Mouse (Mus musculus) midbrain, embryonic 10.5 days (tissue): Measurements from ENCODE around the gene Bex6. TPM values are rescaled to one million over a fixed set of nuclear protein-coding genes. Genes with fewer than 3 reads are reported as not detected.

ENCODE experiments used
- DNase-seq: peaks from one replicate; pipeline ENCODE4 v3.0.0-alpha.2; 2017; ENCODE audit warnings: low spot score
- H3K27ac ChIP-seq: fragments of 300-500 bp; sonication (generic); replicated peaks from 2 replicates; pipeline ENCODE4 v1.5.1; 2016; ENCODE audit warnings: mild to moderate bottlenecking
- H3K27me3 ChIP-seq: fragments of 300-500 bp; sonication (generic); 2 replicates; pipeline ENCODE4 v1.6.1; 2016; ENCODE audit warnings: low read depth, mild to moderate bottlenecking; ENCODE audit not compliant: poor library complexity, severe bottlenecking
- H3K36me3 ChIP-seq: fragments of 300-500 bp; sonication (generic); 2 replicates; pipeline ENCODE4 v1.6.1; 2016; ENCODE audit warnings: mild to moderate bottlenecking, moderate library complexity
- H3K4me1 ChIP-seq: fragments of 300-500 bp; sonication (generic); 2 replicates; pipeline ENCODE4 v1.6.1; 2016
- H3K4me3 ChIP-seq: fragments of 300-500 bp; sonication (generic); 2 replicates; pipeline ENCODE4 v1.5.1; 2016; ENCODE audit warnings: mild to moderate bottlenecking, moderate library complexity
- H3K9me3 ChIP-seq: fragments of 300-500 bp; sonication (generic); replicated peaks from 2 replicates; pipeline ENCODE4 v1.6.1; 2016; ENCODE audit warnings: mild to moderate bottlenecking
- WGBS: fragments of 180-500 bp; shearing (Covaris S2); methylation state at CpG from one replicate; pipeline ENCODE4 v1.1.7; 2016; 5-methylcytosine and 5-hydroxymethylcytosine counted together
- polyA plus RNA-seq: library from polyadenylated mRNA; unstranded; fragments of >200 nt; fragmentation: Nextera tagmentation; extraction: Ambion mirVana; gene quantifications from 2 replicates; pipeline ENCODE4 v1.2.1, GENCODE M21; 2016

Bex6 gene
- polyA plus RNA-seq, 1 experiment from 2014 or later, result not detected

DNA sequence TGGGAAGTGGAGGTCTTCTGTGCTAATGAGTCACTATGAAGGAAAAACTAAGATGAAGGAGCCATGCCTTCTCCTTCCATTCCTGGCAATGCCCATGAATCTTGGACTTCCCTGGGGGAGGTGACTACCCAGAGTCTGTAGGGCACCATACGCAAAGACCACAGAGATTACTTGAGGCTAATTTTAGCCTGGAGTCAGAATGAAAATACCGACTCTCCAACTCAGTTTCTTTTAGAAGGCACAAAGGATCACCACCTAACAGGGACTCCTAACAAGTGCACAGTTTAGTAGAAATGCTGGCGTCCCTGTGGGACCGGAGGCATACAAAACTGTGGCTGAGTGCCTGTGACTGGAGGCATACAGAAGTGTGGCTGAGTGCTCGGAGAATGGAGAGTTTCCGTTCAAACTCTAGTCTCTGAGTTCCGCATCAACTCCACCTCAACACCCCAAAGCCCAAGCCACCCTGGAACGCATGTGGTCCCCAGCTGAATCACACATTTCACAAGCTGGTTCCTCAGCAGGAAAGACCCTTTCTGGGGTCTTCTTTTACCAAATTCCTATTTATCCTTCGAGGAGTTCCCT lies 18.8 kb upstream of the Bex6 start:
- no peaks in the 10 kb centered on the region for H3K36me3 ChIP-seq
- H3K9me3 ChIP-seq, result no peaks in the 10 kb centered on the region
- no peak for DNase-seq
- WGBS, result 94% methylated on average over 9 of the region's 9 CpGs
- H3K27me3 ChIP-seq, result peaks cover 25% of the 10 kb centered on the region
- H3K27ac ChIP-seq, result no peak overlapping the region
- peaks cover 10% of the 10 kb centered on the region for H3K4me1 ChIP-seq
- H3K4me3 ChIP-seq, result no peak overlapping the region

- WGBS, result 80% methylated on average over 4 of the region's 4 CpGs
- Histone ChIP-seq H3K27me3 (peaks cover 27% of the 10 kb centered on the region), H3K4me1 (peaks cover 10% of the 10 kb centered on the region), H3K9me3 (no peaks in the 10 kb centered on the region), H3K4me3 (no peak overlapping the region), H3K27ac (no peak overlapping the region), H3K36me3 (no peaks in the 10 kb centered on the region)
- no peak for DNase-seq
Measured at GRCm38 (mm10) chr16:32163392-32163791, 16.2 kb upstream of the Bex6 start.

DNA sequence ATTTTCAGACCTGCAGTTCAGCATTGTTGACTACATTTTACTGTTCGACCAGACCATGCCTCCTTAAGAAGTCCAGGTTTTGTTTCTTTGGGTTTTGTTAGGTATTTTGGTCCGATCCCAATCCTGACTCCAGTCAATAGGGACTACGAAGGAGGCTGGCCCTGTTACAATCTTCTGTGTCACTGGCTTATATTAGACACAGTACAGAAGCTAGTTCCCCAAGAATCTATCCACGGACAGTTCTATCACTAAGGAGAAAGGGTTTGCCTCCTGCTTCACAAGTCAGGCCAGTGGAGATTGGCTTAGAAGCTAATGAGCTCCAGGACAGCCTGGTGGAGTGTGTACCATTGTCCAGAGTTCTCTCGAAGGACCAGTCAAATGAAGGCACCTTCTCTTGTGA lies 15.7 kb upstream of the Bex6 start:
- Histone ChIP-seq H3K4me1 (peaks cover 10% of the 10 kb centered on the region), H3K9me3 (no peaks in the 10 kb centered on the region), H3K27ac (no peak overlapping the region), H3K36me3 (no peaks in the 10 kb centered on the region), H3K4me3 (no peak overlapping the region), H3K27me3 (peaks cover 27% of the 10 kb centered on the region)
- WGBS, result 93% methylated on average over 5 of the region's 5 CpGs
- DNase-seq, result no peak

DNA sequence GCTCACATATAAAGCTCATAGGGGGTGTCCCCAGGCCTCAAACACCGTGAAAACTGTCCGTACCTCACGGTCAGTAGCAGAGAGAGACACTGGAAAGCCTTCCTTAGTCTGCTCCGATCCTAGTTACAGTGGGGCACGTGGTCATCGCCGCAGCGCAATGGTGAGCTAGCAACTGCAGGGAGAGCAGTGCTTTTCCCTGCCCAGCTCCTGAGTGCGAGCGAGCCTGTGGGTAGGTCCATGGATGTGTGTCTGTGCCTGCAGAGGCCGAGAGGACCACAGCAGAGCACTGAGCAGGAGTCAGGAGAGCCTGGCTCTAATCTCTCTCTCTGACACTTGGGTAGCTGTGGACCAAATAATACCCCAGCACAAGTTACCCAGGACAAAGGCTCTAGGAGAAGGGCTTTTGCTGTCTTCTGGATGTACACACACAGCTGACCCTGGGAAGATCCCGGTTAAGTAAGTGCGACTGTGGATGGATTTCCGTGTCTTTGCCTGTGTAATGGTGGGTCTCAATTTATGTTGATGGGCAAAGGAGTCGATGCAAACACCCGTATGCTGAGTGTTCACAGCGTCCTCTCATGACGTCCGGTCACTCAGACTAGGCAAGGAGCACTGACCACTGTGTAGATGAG lies 15.1 kb upstream of the Bex6 start:
- peak overlapping the region; percentile 52 for H3K4me3 ChIP-seq
- WGBS, result 76% methylated on average over 19 of the region's 19 CpGs

DNA sequence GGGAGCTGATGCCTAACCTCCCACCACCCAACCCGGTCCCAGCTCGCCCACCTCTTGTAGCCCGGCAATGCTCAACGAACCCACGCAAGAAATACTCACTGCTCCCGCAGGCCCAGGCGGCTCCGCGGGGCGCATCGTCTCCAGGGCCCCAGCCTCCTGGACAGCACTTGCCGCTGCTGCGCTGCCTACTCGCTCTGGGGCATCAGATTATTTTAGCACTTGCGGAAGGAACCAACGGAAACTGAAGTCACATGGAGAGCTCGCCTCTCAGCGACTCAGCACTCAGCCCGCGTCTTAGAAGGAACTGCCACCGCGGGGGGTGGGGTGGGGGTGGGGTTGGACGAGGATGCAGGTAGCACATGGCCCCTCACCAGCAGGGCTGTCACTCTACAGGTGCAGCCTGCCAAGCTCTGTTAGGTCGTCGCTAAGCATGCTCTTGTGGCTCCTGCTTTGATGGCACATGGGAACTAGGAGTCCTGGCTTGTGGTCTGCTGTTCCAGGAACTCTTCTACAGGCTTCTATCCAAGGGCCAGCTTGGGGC lies 14.3 kb upstream of the Bex6 start, which contains the start of gene Nrros:
Nrros (minus strand) TSS at position 314 of the 541 bp plus-strand sequence.
- Histone ChIP-seq H3K4me1 (peaks cover 10% of the 10 kb centered on the region), H3K9me3 (no peaks in the 10 kb centered on the region), H3K4me3 (peak within 1 kb of the TSS; percentile 52), H3K36me3 (no peaks in the 10 kb centered on the region), H3K27ac (peak within 1 kb of the TSS; percentile 71; the same call in 1 of the 2 replicates), H3K27me3 (peaks cover 27% of the 10 kb centered on the region)
- WGBS, result 3% methylated on average over 25 of the region's 25 CpGs
- DNase-seq, result peak; percentile 29

More for the DNA sequence above, 15.1 kb upstream of the Bex6 start:
- Histone ChIP-seq H3K27ac (peak overlapping the region; percentile 71; the same call in 1 of the 2 replicates), H3K27me3 (peaks cover 27% of the 10 kb centered on the region), H3K4me1 (peaks cover 10% of the 10 kb centered on the region), H3K9me3 (no peaks in the 10 kb centered on the region), H3K36me3 (no peaks in the 10 kb centered on the region)
- DNase-seq, result no peak

- H3K4me3 ChIP-seq, result no peak overlapping the region
- no peak for DNase-seq
- peaks cover 10% of the 10 kb centered on the region for H3K4me1 ChIP-seq
- no peak overlapping the region for H3K27ac ChIP-seq
- WGBS, result 93% methylated on average over 4 of the region's 4 CpGs
- H3K9me3 ChIP-seq, result no peaks in the 10 kb centered on the region
- H3K27me3 ChIP-seq, result peaks cover 27% of the 10 kb centered on the region
- no peaks in the 10 kb centered on the region for H3K36me3 ChIP-seq
Measured at GRCm38 (mm10) chr16:32167819-32168545, 11.6 kb upstream of the Bex6 start.

GRCm38 (mm10) chr16:32171031-32171731 lies 8.4 kb upstream of the Bex6 start:
- H3K36me3 ChIP-seq, result no peaks in the 10 kb centered on the region
- WGBS, result 83% methylated on average over 5 of the region's 5 CpGs
- no peaks in the 10 kb centered on the region for H3K27me3 ChIP-seq
- DNase-seq, result no peak
- peaks cover 5% of the 10 kb centered on the region; the same call in 1 of the 2 replicates for H3K4me1 ChIP-seq
- no peaks in the 10 kb centered on the region for H3K9me3 ChIP-seq
- no peak overlapping the region for H3K27ac ChIP-seq
- no peak overlapping the region for H3K4me3 ChIP-seq

GRCm38 (mm10) chr16:32173401-32173800 lies 6.2 kb upstream of the Bex6 start:
- no peak overlapping the region for H3K4me3 ChIP-seq
- H3K4me1 ChIP-seq, result peaks cover 15% of the 10 kb centered on the region
- no peaks in the 10 kb centered on the region for H3K27me3 ChIP-seq
- no peaks in the 10 kb centered on the region for H3K9me3 ChIP-seq
- no peak overlapping the region for H3K27ac ChIP-seq
- no peak for DNase-seq
- 72% methylated on average over 11 of the region's 11 CpGs for WGBS
- H3K36me3 ChIP-seq, result no peaks in the 10 kb centered on the region

DNA sequence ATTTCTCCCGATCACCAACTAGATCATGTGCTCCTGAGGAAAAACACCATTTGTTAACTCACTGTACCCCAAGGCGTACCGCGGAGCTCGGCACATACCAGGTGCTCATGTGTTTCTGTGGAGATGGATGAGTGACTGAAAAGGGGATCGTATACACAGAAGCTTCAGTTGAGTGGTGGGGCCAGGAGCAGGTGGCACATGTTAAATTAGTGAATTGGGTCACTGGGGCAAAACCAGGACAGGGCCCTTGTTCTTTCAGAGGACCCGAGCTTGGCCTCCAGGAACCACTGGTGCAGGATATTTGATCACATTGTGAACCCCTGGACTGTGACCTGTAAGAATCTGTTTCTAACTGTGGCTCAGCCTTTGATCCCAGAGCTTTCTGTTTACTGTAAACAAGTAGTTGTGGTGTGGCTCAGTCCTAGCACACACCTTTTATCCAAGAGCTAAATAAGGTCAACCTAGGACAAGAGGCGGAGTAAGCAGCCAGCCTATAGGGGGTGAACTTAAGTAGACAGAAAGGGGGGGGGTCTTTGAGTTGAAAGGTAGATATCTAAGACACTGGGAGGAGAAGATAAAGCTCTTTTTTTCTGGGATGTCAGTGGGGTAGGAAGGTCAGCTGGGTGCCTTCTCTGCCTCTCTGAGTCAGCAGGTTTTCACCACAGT lies 5.2 kb upstream of the Bex6 start:
- Histone ChIP-seq H3K4me1 (peaks cover 15% of the 10 kb centered on the region), H3K36me3 (no peaks in the 10 kb centered on the region), H3K27ac (no peak overlapping the region), H3K4me3 (no peak overlapping the region), H3K9me3 (no peaks in the 10 kb centered on the region), H3K27me3 (no peaks in the 10 kb centered on the region)
- DNase-seq, result no peak
- 80% methylated on average over 8 of the region's 8 CpGs for WGBS

DNA sequence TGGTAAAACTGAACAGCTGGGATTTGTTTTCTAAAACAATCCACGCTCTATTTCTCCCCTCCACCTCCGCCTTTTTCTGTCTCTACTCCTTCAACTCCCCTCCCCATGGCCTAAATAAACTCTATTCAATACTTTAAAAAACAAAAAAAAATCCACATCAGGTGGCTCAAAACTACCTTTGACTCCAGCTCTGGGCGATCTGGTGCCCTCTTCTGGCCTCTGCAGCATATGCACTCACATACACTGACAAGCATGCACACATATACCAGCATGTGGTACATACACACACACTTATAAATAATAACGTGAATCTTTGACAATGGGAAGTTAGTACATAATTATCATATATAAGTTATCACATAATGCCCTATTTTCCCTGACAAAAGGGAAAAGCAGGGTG lies 4.6 kb upstream of the Bex6 start:
- H3K4me1 ChIP-seq, result peaks cover 15% of the 10 kb centered on the region
- H3K27ac ChIP-seq, result no peak overlapping the region
- DNase-seq, result no peak
- H3K9me3 ChIP-seq, result no peaks in the 10 kb centered on the region
- H3K4me3 ChIP-seq, result no peak overlapping the region
- H3K36me3 ChIP-seq, result no peaks in the 10 kb centered on the region
- no peaks in the 10 kb centered on the region for H3K27me3 ChIP-seq
- 92% methylated on average over 4 of the region's 4 CpGs for WGBS

DNA sequence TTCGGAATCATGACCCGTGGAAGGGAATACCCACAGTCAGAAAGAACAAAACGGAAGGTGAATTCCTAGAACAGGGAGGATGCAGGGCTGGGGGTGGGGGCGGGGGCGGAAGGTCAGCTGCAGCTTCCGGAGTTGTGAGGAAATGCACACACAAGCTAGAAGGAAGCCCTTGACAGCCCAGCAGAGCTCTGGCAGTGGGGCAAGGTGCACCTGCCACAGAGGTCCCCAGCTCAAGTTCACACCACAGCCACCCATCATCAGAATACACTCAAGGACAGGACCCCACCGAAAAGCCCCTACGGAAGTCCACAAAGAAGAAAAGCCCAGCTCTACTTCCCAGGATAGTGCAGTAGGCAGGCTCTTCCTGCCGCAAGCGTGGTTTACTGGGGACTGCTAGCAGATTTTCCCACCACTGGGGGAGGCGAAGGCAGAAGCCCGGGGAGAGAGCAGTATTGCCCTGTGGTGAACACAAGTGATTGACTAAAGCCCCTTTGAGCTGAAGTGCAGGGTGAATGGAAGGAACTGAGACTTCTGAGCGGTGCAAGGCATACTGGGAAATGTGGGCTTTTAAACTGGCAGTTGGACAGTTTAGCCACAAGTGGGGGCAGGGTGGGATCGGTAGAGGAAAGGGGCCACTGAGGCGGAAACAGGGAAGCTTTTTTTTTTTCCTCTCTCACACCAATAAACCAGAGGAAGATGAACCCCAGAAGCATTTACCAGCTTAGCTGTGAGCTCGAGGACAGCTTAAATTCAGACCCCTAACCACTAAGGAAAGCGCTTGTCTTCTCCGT lies 2.5 kb upstream of the Bex6 start:
- peak overlapping the region; percentile 59 for H3K27ac ChIP-seq
- H3K27me3 ChIP-seq, result no peaks in the 10 kb centered on the region
- WGBS, result 61% methylated on average over 18 of the region's 18 CpGs
- no peak for DNase-seq
- peaks cover 15% of the 10 kb centered on the region for H3K4me1 ChIP-seq
- H3K36me3 ChIP-seq, result no peaks in the 10 kb centered on the region
- no peaks in the 10 kb centered on the region for H3K9me3 ChIP-seq
- H3K4me3 ChIP-seq, result no peak overlapping the region
